Mouse (Mus musculus) olfactory bulb, adult 2 months (tissue): ENCODE measurements around the gene Nxnl1. TPM values are rescaled to one million over a fixed set of nuclear protein-coding genes. Genes with fewer than 3 reads are reported as not detected.

Experiments used
- H3K27ac ChIP-seq: fragments of 200-500 bp; 2 replicates; pipeline ENCODE4 v1.5.1; 2012; ENCODE audit warnings: low read depth, low read length; ENCODE audit not compliant: insufficient read depth
- H3K4me1 ChIP-seq: fragments of 200-500 bp; 2 replicates; pipeline ENCODE4 v1.6.1; 2012; ENCODE audit warnings: low read length; ENCODE audit not compliant: control insufficient read depth, insufficient read depth
- H3K4me3 ChIP-seq: fragments of 200-500 bp; 2 replicates; pipeline ENCODE4 v1.5.1; 2012; ENCODE audit warnings: mild to moderate bottlenecking, low read depth, low read length, moderate library complexity; ENCODE audit not compliant: insufficient read depth
- CTCF ChIP-seq: fragments of 200-500 bp; IDR thresholded peaks from 2 replicates; pipeline ENCODE4 v1.5.1; 2012; ENCODE audit warnings: low read depth, mild to moderate bottlenecking, low read length, moderate library complexity; ENCODE audit not compliant: insufficient read depth
- POLR2A ChIP-seq: fragments of 200-500 bp; IDR thresholded peaks from 2 replicates; pipeline ENCODE4 v1.6.1; 2012; ENCODE audit warnings: mild to moderate bottlenecking, low read depth, low read length, moderate library complexity; ENCODE audit not compliant: insufficient read depth
- WGBS: fragments of 180-500 bp; shearing (Covaris S2); methylation state at CpG from one replicate; pipeline ENCODE4 v1.1.7; 2018; 5-methylcytosine and 5-hydroxymethylcytosine counted together
- polyA plus RNA-seq: library from polyadenylated mRNA; stranded (reverse); fragments of >200 nt; gene quantifications from 2 replicates; pipeline ENCODE4 v1.2.4, GENCODE M21; 2012; ENCODE audit warnings: low replicate concordance; ENCODE audit not compliant: missing spikeins, insufficient read depth, insufficient read length

Gene Nxnl1
- polyA plus RNA-seq, 1 experiment, result not detected

DNA sequence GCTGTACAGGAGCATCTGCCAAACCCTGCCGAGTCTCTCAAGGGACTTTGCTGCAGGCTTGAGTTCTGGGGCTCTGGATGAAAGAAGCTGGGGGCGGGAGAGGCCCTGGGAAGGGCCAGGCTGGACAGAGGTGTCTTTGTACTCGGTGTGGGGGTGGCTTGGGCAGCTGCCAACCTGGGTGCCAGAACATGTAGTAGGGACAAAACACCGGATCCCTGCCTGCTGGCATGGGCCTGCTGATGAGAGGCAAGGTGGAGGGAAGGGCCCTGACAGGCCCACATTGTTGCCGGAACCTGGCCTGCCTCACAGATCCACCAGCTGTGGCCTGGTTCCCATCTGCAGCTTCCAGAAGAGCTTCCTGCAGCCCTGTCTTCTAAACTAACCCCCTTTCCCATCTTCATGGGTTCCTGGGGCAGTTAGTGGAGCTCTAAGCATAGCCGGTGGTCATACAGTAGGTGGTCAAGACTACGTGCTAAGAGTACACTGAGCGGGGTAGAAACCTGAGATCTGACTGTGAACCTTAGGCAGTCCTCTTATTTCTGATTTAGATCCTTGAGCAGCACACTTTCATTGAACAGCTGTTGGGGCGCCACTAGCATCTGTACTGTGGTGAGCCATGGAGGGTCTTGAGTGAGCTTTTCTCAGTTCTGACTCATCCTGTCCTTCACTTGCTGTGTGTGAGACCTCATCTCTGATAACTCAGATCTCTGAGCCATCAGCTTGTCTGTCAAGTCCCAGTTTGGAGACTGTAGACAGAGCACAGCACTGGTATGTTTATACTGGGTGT is 6.6 kb upstream of the Nxnl1 start:
- no peak overlapping the region for H3K4me3 ChIP-seq
- peaks cover 30% of the 10 kb centered on the region for H3K4me1 ChIP-seq
- WGBS, result 41% methylated on average over 9 of the region's 9 CpGs
- no peak for TF ChIP-seq CTCF
- TF ChIP-seq POLR2A, result no peak
- H3K27ac ChIP-seq, result peak overlapping the region; percentile 79

DNA sequence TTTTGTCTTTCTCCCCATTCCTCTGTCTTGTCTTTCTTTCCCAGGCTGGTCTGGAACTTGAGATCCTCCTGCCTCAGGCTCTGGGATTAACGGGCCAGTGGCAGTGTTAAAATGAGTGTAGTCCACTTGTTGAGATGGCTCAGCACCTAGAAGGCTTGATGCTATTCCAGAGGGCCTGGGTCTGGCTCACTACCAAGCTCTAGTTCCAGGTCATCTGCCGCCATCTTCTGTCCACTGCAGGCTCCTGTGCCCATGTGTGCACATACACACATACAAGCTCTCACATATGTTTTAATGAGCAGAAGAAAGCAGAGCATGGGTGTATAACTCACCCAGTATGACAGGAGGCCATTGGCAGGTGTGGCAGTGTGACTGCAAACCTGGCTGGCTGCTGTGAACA is 5.7 kb upstream of the Nxnl1 start:
- H3K4me1 ChIP-seq, result peaks cover 25% of the 10 kb centered on the region
- H3K4me3 ChIP-seq, result no peak overlapping the region
- WGBS, result 62% methylated on average over 2 of the region's 2 CpGs
- no peak for TF ChIP-seq POLR2A
- TF ChIP-seq CTCF, result no peak
- H3K27ac ChIP-seq, result peak overlapping the region; percentile 54; the same call in 1 of the 2 replicates

DNA sequence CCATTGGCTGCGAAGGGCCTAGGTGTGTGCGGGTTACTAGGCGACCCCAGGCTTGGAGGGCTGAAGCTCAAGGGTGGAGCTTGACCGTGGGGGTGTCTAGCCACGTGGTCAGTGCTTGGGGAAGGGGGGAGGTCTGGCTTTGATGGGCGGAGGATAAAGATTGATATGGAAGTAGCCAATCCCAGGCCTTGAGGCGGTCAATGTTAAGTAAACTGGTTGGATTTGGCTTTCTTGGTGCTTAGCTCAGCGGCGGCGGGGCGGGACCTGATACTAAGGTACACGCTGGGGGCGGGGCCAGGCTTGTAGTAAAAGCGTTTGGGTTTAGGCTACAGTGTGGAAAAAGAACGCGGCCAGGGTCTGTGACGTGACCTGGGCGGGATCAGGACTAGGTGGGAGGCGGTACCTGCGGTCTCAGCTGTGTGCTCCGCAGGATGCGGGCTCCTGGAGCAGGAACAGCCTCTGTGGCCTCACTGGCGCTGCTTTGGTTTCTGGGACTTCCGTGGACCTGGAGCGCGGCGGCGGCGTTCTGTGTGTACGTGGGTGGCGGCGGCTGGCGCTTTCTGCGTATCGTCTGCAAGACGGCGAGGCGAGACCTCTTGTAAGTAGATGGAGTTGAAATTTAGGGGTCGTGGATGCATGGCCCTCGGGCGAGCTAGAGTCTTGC is 4.0 kb upstream of the Nxnl1 start:
- peak overlapping the region; percentile 82 for H3K4me3 ChIP-seq
- under 1% methylated on average over 41 of the region's 41 CpGs for WGBS
- peaks cover 25% of the 10 kb centered on the region for H3K4me1 ChIP-seq
- no peak for TF ChIP-seq CTCF
- TF ChIP-seq POLR2A, result no peak
- peak overlapping the region; percentile 98 for H3K27ac ChIP-seq

DNA sequence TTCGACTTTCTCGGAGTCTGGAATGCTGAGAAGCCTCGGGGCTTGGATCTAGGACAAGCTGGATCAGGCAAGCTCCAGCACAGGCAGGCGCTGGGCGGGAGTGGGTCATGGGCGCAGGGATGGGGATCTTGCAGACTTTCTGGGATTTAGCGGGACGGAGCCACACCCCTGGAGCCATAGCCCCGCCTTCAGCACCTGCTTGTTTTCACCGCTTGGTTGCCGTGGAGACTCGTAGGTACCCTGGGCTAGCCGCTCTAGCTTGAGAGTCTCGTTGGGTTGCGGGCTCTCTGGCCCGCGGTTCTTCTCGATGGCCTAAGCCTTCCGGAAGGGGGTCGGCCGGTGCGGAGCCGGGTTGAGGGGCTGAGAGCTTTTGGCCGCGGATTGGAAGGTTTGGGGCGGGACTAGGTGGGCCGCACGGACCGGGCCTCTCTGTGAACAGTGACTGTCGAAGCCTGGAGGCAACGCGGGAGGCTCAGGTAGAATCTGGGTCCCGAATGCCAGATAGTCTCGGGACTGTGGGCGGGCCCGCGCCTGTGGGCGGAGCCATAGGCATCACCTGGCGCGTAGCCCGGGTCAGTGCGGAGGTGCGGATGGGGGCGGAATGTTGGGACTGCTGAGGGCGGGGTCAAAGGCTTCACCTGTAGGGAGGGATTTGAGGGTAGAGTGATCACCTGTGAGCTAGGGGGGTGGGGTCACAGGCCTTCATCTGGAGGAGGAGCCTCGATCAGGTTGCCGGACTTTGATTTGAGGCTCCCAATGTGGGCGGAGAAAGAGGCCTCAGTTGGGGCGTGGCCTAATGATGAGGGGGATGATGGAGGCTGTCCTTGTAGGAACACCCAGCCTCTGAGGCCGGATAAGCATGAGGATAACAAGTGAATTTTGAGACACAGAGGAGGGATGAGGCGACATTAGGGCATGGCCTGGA is 3.2 kb upstream of the Nxnl1 start:
- under 1% methylated on average over 51 of the region's 51 CpGs for WGBS
- TF ChIP-seq CTCF, result no peak
- no peak for TF ChIP-seq POLR2A

DNA sequence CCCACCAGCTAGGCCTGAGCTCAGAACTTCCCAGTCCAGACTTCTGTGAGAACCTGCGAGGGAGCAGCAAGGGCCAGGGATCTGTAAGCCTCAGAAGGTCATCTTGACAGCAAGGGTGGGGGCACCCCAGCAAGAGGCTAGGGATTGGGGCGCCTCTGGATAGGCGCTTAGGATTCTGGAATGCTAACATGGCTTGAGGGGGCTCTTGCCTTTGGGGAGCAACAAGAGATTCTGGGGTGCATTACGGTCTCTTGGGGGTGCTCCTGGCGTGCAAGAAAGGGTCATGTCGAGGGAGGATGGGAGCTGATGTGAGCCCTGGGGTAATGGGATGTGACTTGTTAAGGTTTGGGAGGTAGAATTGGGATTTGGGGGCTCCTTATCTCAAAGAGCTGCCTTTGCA is 2.5 kb upstream of the Nxnl1 start:
- TF ChIP-seq POLR2A (no peak), CTCF (no peak)
- Histone ChIP-seq H3K4me3 (peak overlapping the region; percentile 82), H3K27ac (peak overlapping the region; percentile 98), H3K4me1 (peaks cover 20% of the 10 kb centered on the region)
- 36% methylated on average over 6 of the region's 6 CpGs for WGBS

More for the DNA sequence above, 3.2 kb upstream of the Nxnl1 start:
- Histone ChIP-seq H3K4me3 (peak overlapping the region; percentile 82), H3K27ac (peak overlapping the region; percentile 98), H3K4me1 (peaks cover 25% of the 10 kb centered on the region)

DNA sequence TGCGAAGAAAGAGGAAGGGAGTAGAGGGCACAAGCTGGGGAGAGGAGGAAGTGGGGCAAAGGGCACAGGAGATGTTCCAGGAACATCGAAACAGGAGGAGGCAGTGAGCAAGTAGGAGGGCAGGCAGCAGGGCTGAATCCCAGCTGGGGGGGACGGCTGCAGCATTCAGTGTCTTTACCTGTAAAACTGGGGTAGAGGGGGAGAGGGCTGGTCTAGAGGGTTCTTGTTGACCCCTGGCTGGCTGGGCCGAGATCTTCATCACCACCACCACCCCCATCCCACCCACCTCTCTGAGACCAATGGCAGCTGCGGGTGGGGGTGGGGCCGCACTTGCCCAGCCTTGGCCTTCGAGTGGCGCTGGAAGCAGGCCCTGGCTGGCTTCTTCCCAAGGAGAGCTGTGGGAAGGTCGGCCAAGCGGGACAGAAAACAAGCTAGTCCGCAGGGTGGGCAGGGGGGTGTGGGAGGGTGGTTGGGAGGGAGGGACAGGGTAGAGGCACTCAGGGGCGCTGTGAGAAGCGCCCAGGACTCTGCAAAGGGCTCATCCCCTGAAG is 2.1 kb upstream of the Nxnl1 start, which contains the start of gene Slc27a1:
Gene Slc27a1 (plus strand): TSS at position 496 of the 551 bp plus-strand sequence.
- TF ChIP-seq POLR2A (no peak), CTCF (no peak)
- peak within 1 kb of the TSS; percentile 82 for H3K4me3 ChIP-seq
- 28% methylated on average over 13 of the region's 13 CpGs for WGBS
- H3K27ac ChIP-seq, result peak within 1 kb of the TSS; percentile 98
- H3K4me1 ChIP-seq, result peaks cover 20% of the 10 kb centered on the region

DNA sequence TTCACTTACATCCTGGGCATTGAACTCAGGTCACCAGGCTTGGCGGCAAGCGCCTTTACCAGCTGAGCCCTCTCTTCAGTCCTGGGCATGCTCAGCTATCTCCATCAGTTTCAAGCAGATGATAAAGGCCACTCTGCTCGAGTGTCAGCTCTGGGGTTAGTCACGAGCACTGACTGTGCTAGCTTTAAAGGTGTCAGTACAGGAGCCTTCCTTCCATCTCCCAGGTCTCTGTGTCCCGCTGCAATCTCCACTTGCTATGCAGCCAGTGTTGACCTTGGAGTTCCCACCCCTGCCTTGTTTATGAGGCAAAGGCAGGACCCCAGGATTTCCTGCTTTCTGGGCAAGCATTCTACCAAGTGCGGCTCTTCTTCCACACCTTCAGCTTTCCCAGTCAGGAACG is 1.2 kb upstream of the Nxnl1 start:
- WGBS, result 88% methylated on average over 7 of the region's 7 CpGs
- peaks cover 19% of the 10 kb centered on the region for H3K4me1 ChIP-seq
- TF ChIP-seq CTCF (no peak), POLR2A (no peak)
- peak overlapping the region; percentile 50 for H3K27ac ChIP-seq
- no peak overlapping the region for H3K4me3 ChIP-seq

DNA sequence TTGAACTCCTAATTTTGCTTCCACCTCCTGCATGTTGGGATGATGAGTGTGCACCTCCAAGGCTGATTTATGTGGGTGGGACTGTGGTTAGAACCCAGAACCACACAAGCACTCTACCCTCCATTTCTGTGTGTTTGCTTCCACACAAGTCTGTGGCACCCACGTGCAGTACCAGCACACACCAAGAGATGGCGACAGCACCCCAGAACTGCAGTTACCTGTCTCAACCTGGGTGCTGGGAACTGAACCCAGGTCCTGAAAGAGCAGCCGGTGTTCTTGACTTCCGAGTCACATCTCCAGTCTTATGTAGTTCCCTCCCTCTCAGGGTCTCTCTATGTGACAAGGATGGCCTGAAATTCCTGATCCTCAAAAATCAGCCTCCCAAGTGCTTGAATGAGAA is 2.4 kb downstream of the Nxnl1 start:
- TF ChIP-seq CTCF (no peak), POLR2A (no peak)
- 90% methylated on average over 4 of the region's 4 CpGs for WGBS
- no peak overlapping the region for H3K4me3 ChIP-seq
- H3K4me1 ChIP-seq, result peaks cover 15% of the 10 kb centered on the region
- H3K27ac ChIP-seq, result no peak overlapping the region
